Mouse (Mus musculus) layer of hippocampus, adult 8-10 months (tissue): ENCODE measurements around the gene Tomm20l. TPM values are rescaled to one million over a fixed set of nuclear protein-coding genes. Genes with fewer than 3 reads are reported as not detected.
A peak's percentile ranks its signal among the peaks of the same experiment; 100 is the strongest.
"Not testable (repeated sequence)": the region's sequence is repeated elsewhere in the genome, so short reads cannot be mapped to it uniquely, and the experiment has no call there.

Source experiments
- DNase-seq, 2 experiments: peaks; one replicate each; pipeline ENCODE4 v3.0.0; 2022; ENCODE audit warnings: low spot score in 2 of 2
- total RNA-seq, 4 experiments: library from RNA; stranded (reverse); gene quantifications; 2 replicates each; pipeline ENCODE4 v1.2.4; 2022

Gene Tomm20l
- total RNA-seq = not detected

GRCm38 (mm10) chr12:71111331-71111730 lies at the start of gene Tomm20l:
Gene Tomm20l (plus strand): TSS chr12:71111428.
- DNase-seq = no peak

GRCm38 (mm10) chr12:71069846-71070245 lies 41.4 kb upstream of the Tomm20l start:
- DNase-seq = no peak

GRCm38 (mm10) chr12:71072048-71072447 lies 39.2 kb upstream of the Tomm20l start:
- DNase-seq = no peak

GRCm38 (mm10) chr12:71073113-71073730 lies 38.0 kb upstream of the Tomm20l start:
- DNase-seq = peak; percentile 42 to 45

GRCm38 (mm10) chr12:71086331-71086730 lies 24.9 kb upstream of the Tomm20l start:
- DNase-seq = no peak

GRCm38 (mm10) chr12:71104275-71104674 lies 7.0 kb upstream of the Tomm20l start:
- DNase-seq = not testable (repeated sequence)

- DNase-seq = peak in 1 of 2 experiments; percentile 1
Measured at GRCm38 (mm10) chr12:71107216-71107771, 3.9 kb upstream of the Tomm20l start.

GRCm38 (mm10) chr12:71113074-71113473 lies 1.8 kb downstream of the Tomm20l start:
- DNase-seq = no peak

GRCm38 (mm10) chr12:71113675-71114288 lies 2.6 kb downstream of the Tomm20l start:
- DNase-seq = peak; percentile 53 to 56

GRCm38 (mm10) chr12:71116411-71116810 lies 5.2 kb downstream of the Tomm20l start:
- no peak for DNase-seq

GRCm38 (mm10) chr12:71122731-71123130 lies 11.5 kb downstream of the Tomm20l start:
- DNase-seq = no peak

- DNase-seq = no peak
Measured at GRCm38 (mm10) chr12:71123286-71123685, 12.1 kb downstream of the Tomm20l start.

- DNase-seq = no peak
Measured at GRCm38 (mm10) chr12:71135581-71135980, 24.4 kb downstream of the Tomm20l start.

GRCm38 (mm10) chr12:71136130-71136973 lies 25.1 kb downstream of the Tomm20l start, which contains the start of the genes Timm9 and 2700049A03Rik:
Gene Timm9 (minus strand): TSS chr12:71136684.
Gene 2700049A03Rik (plus strand): TSS chr12:71136848.
- peak; percentile 60 to 75 for DNase-seq

GRCm38 (mm10) chr12:71136974-71137491 lies 25.8 kb downstream of the Tomm20l start:
- peak; percentile 57 to 74 for DNase-seq

- no peak for DNase-seq
Measured at GRCm38 (mm10) chr12:71137686-71138085, 26.5 kb downstream of the Tomm20l start.

- no peak for DNase-seq
Measured at GRCm38 (mm10) chr12:71139258-71139828, 28.1 kb downstream of the Tomm20l start.

GRCm38 (mm10) chr12:71141189-71141588 lies 30.0 kb downstream of the Tomm20l start:
- no peak for DNase-seq

- DNase-seq = peak in 1 of 2 experiments; percentile 28
Measured at GRCm38 (mm10) chr12:71147641-71148040, 36.4 kb downstream of the Tomm20l start.

GRCm38 (mm10) chr12:71148801-71149200 lies 37.6 kb downstream of the Tomm20l start:
- DNase-seq = no peak

GRCm38 (mm10) chr12:71149456-71149855 lies 38.2 kb downstream of the Tomm20l start:
- no peak for DNase-seq
